Mouse (Mus musculus) thymus, adult 18-20 months (tissue): ENCODE results near the gene Igfals.

Source experiments
- DNase-seq, 2 experiments: peaks; one replicate each; pipeline ENCODE4 v3.0.0; 2022; ENCODE audit warnings: mixed read lengths in 2 of 2

Gene Igfals

DNA sequence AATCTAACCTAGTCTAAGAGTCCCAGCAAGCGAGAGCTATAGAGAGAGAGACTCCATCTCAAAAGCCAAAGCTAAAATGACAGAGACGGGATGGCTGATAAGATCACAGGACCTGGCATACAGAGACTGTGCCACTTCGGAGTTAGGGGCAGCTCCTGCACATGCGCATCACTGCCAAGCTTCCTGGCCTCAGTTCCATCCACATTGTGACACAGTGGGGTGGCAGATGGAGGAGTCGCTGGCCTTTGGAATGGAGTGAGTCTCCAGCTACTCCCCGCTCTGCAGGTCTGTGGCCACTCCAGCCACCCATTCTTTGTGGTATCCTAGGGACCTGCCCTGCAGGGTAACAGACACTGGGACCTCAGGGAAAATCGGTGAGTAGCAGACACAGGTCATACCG lies at the start of gene Igfals:
Gene Igfals, plus strand, starts transcription at position 222 of the 400 bp plus-strand sequence.
- no peak for DNase-seq

DNA sequence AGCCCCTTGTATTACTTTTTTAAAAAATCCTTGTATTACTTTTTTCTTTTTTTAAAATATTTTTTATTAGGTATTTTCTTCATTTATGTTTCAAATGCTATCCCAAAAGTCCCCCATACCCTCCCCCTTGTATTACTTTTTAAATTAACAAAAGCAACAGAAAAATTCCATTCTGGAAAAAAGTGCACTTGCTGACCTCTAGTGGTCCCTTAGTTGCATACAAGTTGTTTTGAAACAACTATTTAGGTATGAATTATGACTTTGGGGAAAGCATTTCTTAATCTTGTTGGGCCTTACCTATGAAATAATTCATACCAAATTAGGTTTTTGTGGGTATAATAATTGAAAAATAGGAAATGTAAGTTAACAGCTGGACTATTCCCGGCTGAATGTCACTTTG lies 48.3 kb upstream of the Igfals start:
- DNase-seq = no peak

DNA sequence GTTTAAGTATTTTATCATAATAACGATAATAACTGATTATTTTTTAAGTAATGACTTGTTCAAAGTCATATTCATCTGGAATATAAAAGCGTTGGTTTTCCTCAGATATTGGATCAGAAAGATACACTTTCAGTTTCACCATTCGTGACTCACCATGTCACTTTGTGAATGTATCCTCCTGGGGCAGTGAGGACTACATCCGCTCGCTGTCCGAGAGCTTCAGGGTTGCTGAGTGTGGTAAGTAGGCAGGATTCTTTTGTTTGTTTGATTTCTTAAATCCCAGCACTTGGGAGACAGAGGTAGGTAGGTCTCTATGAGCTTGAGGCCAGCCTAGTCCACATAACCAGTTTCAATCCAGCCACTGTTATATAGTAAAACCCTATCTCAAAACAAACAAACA lies 47.6 kb upstream of the Igfals start:
- no peak for DNase-seq

DNA sequence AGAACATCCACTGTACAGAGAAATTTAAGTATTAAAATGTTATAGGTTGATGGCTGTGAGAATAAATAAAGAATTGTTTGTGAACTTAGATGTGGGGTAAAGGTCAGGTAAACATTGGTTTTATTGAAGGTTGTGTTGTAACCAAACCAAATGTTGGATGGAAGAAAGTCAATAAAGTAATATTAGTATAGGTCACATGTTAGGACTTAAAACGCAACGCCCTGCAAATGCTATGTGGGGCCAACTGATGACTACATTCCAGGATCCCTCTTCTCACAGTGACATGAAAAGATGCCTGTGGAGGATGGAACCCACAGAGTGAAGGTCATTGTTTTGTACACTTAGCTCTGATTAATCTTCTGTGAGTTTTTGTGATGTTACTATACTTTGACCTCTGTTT lies 46.3 kb upstream of the Igfals start:
- DNase-seq = no peak

DNA sequence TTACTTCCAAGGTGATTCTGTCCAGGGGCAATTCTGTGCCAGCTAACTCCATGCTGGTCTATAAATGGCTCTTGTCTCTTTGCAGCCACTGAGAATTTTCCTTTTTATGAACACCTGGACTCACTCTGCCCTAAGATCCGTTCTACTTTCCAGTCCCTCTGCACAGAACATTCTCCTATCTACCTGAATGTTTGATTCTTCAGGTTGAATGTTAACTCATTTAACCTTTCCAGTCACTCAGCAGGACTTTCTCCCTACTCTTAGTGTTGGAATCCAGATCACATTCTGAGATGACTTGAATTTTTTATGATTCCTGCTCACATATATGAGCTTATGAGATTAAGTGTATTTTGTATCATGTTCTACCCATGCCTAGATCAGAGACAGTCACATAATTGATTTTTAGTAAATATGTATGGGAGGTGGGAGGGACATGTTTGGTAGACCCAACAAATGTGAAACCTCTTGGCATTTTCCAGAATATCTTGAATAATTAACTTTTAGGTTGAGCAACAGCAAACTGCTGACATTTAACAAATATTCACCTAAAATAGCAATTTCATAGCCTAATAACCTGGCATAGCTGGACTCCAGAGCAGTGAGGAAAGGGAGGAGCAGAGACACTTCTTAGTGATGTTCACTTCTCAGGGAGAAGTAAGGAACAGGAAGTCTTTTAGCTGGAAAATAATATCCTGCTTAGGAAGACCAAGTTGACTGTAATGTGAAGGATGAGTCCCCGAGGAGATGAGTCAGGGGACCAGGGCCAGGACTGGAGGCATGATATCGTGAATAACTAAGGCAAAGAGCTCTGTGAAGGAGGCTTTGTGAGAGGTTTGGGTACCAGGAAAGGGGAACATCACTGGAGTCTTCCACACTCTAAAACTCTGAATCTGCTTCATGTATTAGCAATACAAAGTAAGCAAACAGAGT lies 44.2 kb upstream of the Igfals start:
- DNase-seq = no peak

DNA sequence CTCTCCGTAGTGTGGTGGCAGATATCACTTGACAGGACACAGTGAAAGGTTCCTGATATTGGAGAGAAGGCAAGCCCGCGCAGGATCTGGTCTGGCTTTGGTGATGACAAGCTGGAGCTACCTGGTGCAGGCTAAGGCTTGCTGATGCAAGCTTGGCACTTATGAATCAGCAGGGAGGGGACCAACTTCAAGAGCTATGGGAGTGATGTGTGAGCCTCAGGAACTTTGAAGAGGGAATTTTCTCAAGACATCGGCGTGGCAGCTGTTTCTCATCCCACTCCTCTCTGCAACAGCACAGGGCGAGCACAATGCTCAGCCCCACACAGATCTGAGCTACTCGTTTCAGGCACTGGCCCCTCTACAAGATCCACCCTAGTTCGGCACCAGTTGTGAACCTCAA lies 26.0 kb upstream of the Igfals start, which contains the start of gene Hagh:
Gene Hagh, plus strand, starts transcription at position 302 of the 400 bp plus-strand sequence.
- no peak for DNase-seq

DNA sequence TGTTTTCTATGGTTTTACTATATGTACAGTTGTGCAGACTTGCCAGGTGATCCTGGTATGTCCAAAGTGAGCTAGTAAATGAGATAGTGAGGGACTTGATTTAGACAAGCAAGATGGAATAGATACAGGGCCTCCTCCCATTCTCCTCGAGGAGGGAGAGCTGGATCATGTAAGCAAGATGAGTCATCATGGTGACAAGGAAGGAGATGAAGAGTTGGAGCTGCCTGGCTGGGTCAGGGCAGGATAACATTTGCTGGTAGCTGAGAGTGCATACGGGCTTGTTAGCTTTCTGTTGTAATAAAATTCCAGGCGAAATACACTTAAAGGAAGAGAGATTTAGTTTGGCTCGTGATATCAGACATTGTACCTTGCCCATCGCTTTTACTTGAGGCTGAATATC lies 25.5 kb upstream of the Igfals start:
- no peak for DNase-seq

DNA sequence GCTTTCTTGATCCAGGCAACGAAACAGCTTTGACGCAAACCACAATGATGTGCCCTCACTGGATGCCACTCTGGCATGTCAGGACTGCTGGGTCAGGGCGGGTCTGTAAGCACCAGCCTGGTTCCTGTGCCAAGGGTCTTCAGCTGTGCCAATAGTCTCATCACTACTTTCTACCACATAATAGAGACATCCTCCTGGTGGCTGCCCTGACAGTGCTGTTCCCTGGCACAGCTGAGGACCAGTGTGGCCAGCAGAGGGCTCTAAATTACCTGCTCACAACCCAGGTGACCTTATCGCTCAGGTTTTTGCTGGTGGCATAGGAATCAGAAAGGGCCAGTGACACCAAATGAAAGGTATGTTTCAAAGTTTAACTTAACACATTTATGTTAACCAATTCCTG lies 24.7 kb upstream of the Igfals start:
- DNase-seq = no peak

DNA sequence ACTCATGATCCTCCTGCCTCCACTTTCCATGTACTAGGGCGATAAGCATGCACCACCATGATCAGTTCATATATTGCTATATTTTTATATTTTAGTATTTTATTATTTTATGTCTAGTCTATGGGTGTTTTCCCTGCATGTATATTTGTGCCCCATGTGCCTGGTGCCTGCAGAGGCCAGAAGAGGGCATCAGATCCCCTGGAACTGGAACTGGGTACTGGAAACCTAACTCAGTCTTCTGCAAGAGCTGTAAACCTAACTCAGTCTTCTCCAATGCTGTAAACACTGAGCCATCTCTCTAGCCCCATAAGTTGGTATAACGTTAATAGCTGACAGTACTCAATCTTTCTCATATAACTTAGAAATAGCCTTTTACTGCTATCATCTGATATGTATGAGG lies 23.2 kb upstream of the Igfals start:
- no peak for DNase-seq

DNA sequence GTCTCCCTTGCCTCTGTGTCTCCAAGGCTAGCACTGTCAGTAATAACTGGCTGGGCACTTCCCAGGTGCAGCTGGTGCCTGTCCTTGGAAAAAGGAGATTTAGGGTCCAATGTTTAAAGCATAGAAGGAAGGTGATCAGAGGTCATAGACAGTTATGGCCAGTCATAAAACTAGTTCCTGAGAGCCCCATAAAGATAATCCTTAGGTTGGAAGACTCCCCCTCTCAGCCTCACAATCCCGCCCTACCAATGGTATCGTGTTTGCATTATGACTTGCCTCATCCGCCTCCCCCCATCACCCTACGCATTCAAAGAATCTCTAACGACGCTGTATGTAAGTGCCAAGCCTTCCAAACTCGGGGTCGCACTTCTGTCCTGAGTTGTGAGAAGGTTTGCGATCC lies 21.3 kb upstream of the Igfals start:
- no peak for DNase-seq

DNA sequence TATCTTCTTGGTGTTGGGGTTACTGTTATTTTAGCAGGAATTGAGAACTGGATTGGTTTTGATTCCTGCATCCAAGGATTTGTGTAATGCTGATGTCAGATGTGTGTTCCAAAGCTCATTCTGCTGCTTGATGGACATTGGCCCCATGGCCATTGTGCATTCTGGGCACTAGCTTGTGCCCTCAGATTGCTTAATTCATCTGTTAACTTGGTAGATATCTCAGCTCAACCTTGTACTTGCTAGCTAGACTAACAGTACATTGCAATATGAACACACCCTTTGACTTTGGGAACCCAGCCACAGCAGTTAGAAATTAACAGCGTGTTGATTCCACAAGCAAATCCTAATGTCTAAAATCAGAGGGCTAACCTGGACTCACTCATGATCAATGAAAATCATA lies 18.4 kb upstream of the Igfals start:
- DNase-seq = no peak

DNA sequence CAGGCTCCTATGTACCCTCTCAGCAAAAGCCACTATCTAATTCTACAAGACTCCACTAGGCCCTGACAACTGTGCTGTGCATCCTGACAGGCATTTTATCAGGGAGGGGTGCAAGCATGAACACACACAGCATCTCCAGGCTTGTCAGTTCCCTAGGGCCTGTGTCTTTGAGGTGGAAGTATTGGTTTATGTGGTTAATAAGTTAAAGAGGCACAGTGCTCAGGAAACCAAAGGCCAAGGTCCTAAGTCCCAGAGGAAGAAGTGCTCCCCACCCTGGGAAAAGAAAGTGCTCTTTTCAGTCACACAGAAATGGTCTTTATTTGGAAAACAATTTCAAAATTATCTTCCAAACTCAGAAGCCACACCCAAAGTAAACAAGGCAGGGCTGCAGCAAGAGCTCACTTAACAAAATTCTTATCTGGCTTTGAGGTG lies 17.2 kb upstream of the Igfals start:
- DNase-seq = no peak

DNA sequence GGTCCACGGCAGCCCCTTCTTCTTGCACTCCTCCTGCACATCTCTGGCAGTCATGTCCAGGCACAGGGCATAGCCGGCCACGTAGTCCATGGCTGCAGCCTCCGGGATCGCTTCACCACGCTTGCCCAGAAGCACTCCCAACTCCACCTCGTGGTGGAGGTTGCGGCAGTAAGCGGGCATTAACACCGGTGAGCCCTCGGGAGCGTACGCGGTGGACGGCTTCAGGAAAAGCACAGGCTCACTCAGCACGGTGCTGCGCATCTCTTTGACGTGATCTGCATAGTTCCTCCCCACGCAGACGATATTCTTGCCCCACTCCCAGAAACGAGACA lies 16.1 kb upstream of the Igfals start:
- DNase-seq = no peak

DNA sequence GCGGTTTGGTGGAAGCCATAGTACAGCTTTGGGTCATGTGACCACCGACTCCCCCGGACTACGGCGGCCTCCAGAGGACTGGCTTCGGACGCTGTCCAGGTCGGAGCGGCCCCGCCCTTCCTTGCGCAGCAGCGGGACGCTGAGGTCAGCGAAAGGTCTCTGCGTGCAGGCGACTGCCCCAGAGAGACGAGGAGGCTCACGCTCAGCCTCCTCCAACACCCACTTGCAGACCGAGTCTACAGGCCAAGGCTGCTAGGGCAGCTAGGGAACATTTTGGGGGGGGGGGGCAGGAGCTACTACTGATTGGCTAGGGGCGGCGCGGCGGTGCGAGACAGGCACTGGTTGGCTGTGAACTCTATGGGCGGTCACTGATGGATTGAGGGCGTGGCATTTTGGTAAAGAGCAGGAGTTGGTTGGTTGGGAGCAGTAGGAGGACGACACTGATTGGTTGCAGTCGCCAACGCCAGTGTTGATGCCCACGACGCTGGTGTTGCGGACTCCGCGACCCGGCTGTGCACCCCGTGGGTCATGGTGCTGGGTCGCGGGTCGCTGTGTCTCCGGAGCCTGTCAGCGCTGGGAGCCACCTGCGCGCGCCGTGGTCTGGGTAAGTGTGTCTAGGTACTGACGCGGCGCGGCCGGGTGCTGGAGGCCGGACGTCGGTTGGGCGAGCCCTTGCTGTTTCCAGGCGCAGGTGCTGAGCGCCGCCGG lies 15.6 kb upstream of the Igfals start, which contains the start of gene Fahd1:
Gene Fahd1, minus strand, starts transcription at position 300 of the 708 bp plus-strand sequence.
- DNase-seq = peak; percentile 93 to 96

DNA sequence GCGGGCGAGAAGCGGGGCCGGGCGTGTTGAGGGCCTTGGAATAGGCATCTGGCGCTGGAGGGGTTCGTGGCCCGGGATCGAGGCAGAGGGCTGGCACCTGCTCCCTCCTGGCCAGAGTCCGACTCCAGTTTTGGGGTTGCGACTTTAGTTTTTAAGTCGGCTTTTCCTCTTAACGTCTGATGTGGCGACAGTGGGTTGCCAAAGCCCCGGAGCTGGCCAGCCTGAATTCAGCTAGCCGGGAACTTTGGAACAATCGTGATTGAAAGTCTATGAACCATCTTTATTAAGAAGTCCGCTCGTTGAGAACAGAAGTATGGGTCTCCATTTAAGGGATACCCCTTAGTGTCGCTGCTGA lies 15.0 kb upstream of the Igfals start:
- no peak for DNase-seq

DNA sequence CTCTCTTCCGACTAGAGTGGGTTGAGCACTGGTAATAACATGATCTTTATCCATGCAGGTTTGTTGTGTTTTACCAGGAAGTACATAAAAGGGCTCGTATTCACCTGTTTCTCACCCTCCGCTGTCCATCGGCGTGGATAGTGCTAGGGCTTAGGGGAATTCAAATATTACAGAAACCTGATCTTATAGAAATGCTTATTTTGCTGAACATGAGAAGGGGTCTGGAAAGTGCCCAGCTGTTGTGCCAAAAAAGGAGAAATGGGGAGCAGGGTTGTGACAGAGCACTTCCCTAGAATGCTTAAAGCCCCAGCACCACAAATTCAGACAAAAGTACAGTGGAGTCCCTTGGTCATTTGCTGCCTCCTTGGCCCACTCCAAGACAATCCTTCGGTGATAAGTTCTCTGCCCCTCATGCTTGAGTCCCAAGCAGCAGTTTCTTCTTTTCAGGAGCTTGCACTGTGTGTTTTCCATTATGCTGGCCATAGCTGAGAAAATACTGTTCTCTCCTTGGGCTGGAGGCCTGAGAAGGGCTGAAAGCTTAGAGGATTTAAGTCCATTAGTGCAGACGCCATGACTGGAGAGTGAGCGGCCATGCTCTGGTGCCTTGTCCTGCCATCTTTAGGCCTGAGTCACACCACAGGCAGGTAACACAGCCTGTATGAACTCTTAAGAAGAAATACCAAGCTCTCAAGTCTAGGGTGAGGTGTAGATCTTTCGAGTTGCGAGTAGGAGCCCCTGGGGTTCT lies 14.2 kb upstream of the Igfals start:
- DNase-seq = no peak

DNA sequence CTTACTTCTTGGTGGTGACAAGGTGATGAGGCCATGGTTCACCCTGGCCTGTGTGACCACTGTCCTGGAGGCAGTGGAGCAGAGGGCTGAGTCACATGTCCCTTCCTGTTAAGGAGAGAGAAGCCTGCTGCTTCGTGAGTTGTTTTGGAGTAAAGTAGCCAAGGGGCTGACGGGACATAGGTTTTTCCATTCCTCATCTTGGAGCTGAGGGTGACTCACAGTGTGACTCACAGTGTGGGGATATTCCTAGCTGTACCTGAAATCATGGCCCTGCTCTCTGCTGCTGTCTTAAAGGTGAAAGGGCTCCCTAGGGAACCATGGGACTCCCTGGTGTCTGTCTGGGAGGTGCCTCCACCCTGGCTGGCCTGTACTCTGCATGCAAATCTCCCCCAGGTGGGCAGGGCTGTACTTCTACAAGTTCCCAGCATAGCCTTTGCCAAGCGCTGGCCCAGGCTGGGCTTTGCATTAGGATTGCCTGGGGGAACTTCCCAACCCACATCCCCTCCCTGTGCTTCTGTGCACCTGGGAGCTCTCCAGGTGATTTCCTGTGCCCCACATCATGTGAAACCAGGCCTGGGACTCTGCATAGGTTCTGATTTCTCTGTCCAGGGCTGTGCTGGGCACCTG lies 9.8 kb upstream of the Igfals start:
- DNase-seq = no peak

DNA sequence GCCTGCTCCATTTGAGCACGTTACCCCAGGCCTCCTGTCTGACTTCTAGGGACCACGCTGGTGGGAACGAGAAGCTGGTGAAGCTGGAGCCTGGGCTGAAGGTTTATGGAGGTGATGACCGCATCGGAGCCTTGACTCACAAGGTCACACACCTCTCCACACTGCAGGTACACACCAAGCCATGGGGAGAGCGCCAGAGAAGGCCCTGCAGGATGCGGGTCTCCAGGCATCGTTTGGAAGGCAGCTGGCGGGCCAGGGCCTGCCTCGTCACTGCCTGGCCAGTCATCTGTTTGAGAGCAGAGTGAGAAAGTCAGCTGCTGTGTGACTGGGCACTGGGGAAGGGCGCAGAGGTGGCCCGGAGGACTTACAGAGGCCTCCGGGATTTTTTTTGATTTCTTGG lies 9.2 kb upstream of the Igfals start:
- DNase-seq = no peak

DNA sequence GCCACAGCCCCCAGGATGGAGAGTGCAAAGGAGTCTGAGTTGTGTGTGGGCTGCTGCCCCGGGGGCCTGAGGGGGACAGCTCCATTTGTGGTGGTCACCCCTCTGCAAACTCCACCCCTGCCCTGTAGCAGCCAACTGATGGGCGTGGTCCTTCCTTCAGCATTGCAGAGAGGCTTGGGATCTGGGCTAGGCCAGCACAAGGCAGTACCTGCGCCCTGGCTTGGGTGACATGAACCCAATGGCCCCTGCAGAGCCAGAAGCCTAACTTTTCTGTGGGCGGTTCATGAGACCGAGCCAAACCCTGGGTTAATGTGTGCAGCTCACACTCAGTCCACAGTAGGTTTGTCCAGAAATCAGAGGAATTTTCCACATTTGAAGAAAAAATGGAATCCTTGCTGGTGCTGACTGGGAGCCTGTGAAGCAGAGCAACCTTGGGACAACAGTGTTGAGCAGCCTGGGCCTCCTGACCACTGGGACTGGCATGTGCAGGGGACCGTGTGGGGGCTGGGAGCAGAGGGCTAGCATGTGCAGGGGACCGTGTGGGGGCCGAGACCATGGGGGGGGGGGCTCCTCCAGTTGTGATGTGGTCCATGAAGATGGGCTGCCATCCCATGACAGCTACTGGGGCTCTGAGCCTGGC lies 7.8 kb upstream of the Igfals start:
- DNase-seq = no peak

DNA sequence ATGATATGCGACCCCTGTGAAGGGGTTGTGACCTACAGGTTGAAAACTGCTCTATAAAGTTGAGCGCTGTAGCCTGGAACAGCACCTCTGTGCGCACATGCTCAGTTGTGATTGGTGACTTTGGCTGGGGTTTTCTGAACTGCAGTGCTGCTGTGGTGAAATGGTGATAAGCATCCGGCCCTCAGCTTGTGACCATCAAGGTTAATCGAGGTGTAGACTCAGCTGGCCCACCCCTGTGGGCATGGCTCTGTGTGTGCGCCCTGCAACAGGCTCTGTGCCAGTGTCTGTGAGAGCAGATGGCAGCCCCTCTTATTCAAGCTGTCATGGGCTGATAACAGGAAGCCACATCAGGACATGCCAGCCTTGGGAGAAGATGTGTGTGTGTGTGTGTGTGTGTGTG lies 6.8 kb upstream of the Igfals start:
- no peak for DNase-seq

DNA sequence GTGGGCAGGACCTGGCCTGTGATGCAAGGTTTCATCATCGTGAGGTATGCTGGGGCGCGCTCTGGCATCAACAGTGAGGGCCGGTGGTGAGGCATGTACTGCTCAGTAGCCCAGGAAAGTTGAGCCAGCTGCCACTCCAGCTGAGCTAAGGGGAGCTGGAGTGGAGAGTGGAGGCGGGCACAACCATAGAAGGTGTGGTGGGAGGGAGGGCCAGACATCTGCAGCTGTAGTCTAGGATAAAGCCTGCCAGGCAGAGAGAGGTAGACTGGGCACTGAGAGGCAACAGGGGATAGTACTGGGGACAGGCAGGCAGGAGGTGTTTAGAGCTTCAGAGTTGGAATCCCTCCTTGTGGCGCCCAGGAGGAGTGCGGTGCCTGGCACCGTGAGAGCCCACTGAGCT lies 5.7 kb upstream of the Igfals start:
- DNase-seq = no peak

DNA sequence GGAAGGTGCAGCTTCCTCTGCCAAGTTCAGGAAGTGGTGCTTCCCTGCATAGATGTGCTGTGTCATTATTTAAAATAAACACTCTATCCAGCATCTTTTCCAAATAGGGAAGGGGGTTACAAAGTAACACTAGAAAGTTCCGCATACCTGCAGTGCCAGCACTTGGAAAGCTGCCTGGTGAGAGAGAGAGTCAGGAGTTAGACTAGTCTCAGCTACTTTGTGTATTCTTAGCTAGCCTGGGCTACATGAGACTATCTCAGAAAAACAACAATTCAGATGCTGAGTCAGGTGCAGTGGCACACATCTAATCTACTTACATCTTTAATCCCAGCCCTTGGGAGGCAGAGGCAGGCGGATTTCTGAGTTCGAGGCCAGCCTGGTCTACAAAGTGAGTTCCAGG lies 4.0 kb upstream of the Igfals start:
- DNase-seq = no peak

DNA sequence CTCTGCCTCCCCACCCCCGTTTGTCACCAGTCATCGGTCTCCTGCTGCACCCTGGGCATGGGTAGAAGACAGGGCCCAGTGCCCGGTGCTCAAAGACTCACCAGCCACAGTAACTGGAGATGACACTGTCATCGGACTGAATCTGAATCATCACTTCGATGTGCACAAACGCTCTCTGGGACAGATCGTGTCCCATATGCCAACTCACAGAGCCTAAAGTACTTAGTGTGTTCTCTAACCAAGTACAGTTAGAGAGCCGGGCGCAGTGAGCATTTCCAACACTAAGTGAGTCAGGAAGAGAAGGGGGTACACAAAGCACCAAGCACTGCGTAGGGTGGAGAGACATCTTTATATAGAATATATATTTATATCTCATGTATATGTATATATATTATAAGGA lies 2.1 kb downstream of the Igfals start:
- DNase-seq = no peak
